Mouse (Mus musculus): ENCODE results near the gene Ankdd1a.

Ankdd1a gene

DNA sequence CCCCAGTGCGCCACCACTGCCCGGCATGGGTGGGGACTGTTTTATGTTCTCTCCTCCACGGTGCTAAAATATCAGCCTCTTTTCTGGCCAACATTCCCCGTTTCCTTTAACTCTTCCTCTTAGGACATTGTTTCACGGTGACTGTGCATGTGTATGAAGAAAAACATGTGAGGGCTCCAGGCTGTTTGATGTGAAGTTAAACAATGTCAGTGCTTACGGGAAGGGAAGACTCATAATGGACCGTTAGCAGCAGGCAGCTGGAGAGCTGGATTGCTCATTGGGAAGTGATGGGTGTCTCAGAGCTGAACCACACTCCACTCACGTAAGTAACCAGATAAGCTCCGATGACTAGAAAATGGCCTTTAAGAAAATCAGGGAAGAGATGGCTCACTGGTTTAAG, 19.7 kb upstream of the Ankdd1a start:
- Histone ChIP-seq H3K27me3 (ENCODE audit: insufficient read depth, low read length) (0 out of 2 replicates have a peak, but pooled peaks cover 2% of the 10 kb centered on the region), H3K4me1 (replicated peaks; ENCODE audit: low read depth, low read length) (peaks cover 7% of the 10 kb centered on the region; the same call in 1 of the 2 replicates), H3K9me3 (ENCODE audit: low read length) (no peaks in the 10 kb centered on the region), H3K4me3 (replicated peaks; ENCODE audit: low read length) (no peak overlapping the region), H3K36me3 (ENCODE audit: insufficient read depth, low read length) (no peaks in the 10 kb centered on the region)
- TF ChIP-seq POU5F1 (IDR thresholded peaks at IDR 0.05; ENCODE audit: borderline replicate concordance, low read length): no peak
- TF ChIP-seq CTCF (conservative IDR thresholded peaks at IDR 0.05; ENCODE audit: low read length): no peak
- TF ChIP-seq NANOG (IDR thresholded peaks at IDR 0.05; ENCODE audit: borderline replicate concordance, low read length): no peak

DNA sequence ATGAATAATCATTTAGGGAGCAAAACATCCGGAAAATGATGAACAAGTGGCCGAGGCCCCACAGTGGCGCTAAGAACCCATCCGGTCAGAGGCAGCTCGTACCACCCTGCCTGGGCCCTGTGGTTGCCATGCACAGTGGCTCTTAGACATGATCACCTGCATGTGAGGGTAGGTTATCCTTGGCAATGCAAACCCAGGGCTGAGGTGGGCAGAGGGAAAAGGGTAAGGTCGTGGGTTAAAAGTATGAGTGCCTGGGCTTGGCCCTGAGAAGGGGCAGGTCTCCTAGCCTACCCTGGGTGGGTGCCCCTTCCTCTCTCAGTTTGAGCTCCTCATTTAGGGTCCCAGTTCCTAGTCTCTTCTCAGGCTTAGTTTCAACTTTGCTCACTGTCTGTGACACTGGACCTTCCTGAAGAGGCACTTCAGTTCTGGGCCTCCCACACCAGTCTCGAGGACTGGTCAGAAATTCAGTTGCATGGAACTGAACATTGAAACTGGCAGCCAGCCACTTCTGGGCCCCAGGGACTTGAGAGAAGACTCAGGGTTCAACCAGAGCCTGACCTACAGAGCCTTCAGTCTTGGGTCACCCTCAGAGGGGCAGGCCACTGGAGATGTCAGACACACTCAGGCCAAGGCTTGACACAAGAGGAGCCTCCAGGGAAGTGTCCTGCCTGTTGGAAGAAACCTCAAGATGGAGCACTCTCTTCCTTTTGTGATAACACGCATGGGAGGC, 18.1 kb upstream of the Ankdd1a start:
- Histone ChIP-seq H3K27me3 (ENCODE audit: insufficient read depth, low read length) (0 out of 2 replicates have a peak, but pooled peaks cover 2% of the 10 kb centered on the region), H3K36me3 (ENCODE audit: insufficient read depth, low read length) (no peaks in the 10 kb centered on the region), H3K4me3 (replicated peaks; ENCODE audit: low read length) (no peak overlapping the region), H3K4me1 (replicated peaks; ENCODE audit: low read depth, low read length) (peaks cover 7% of the 10 kb centered on the region; the same call in 1 of the 2 replicates), H3K9me3 (ENCODE audit: low read length) (no peaks in the 10 kb centered on the region)
- no peak for TF ChIP-seq POU5F1 (IDR thresholded peaks at IDR 0.05; ENCODE audit: borderline replicate concordance, low read length)
- no peak for TF ChIP-seq CTCF (conservative IDR thresholded peaks at IDR 0.05; ENCODE audit: low read length)

DNA sequence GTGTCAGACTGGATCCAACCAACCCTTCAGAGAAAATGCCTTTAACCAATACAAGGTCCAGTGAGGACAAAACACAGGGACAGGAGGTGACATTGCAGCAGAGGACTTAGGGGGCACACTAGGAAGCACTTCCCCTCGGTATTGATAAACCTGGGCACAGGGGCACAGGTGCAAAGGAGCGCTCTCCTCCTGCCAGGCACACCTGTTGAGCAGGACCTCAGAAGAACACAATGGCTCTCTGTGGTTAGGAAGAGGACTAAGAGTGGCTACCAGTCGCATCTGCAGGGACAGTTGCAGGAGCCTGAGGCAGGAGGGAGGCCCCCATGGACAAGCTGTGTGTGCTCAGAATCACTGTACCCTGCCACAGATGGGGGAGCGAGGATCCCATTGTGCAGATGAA, 16.5 kb upstream of the Ankdd1a start:
- Histone ChIP-seq H3K9me3 (ENCODE audit: low read length) (no peaks in the 10 kb centered on the region), H3K4me1 (replicated peaks; ENCODE audit: low read depth, low read length) (peaks cover 7% of the 10 kb centered on the region; the same call in 1 of the 2 replicates), H3K27me3 (ENCODE audit: insufficient read depth, low read length) (0 out of 2 replicates have a peak, but pooled peaks cover 2% of the 10 kb centered on the region), H3K36me3 (ENCODE audit: insufficient read depth, low read length) (no peaks in the 10 kb centered on the region), H3K4me3 (replicated peaks; ENCODE audit: low read length) (no peak overlapping the region)
- TF ChIP-seq NANOG (IDR thresholded peaks at IDR 0.05; ENCODE audit: borderline replicate concordance, low read length) (no peak), POU5F1 (IDR thresholded peaks at IDR 0.05; ENCODE audit: borderline replicate concordance, low read length) (no peak), CTCF (conservative IDR thresholded peaks at IDR 0.05; ENCODE audit: low read length) (no peak)

DNA sequence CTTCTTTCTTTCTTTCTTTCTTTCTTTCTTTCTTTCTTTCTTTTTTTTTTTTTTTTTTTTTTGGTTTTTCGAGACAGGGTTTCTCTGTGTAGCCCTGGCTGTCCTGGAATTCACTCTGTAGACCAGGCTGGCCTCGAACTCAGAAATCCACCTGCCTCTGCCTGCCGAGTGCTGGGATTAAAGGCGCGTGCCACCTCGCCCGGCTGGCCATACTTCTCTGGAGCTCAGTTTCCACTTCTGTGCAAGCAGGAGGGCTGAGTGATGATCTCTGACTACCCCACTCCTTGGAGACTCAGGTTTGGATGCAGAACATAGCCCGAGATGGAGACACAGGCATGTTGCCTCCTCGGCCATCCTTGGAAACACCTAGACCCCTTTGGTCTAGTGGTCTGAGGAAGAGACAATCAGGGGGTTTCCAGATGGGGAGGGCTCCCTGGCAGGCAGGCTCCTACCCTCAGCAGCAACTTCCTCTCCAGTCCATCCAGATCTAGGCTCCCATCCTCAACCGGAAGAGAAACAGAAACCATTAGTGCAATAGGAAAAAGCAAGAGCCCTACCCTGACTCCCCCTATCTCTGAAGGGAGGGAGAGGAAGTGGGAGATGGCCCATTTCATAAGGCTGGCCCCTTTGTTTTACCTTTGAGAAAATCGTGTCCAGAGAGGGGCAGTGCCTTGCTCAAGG, 15.9 kb upstream of the Ankdd1a start:
- Histone ChIP-seq H3K27me3 (ENCODE audit: insufficient read depth, low read length) (0 out of 2 replicates have a peak, but pooled peaks cover 2% of the 10 kb centered on the region), H3K4me3 (replicated peaks; ENCODE audit: low read length) (no peak overlapping the region), H3K36me3 (ENCODE audit: insufficient read depth, low read length) (no peaks in the 10 kb centered on the region), H3K9me3 (ENCODE audit: low read length) (no peaks in the 10 kb centered on the region), H3K4me1 (replicated peaks; ENCODE audit: low read depth, low read length) (peaks cover 7% of the 10 kb centered on the region; the same call in 1 of the 2 replicates)
- no peak for TF ChIP-seq NANOG (IDR thresholded peaks at IDR 0.05; ENCODE audit: borderline replicate concordance, low read length)
- no peak for TF ChIP-seq CTCF (conservative IDR thresholded peaks at IDR 0.05; ENCODE audit: low read length)
- no peak for TF ChIP-seq POU5F1 (IDR thresholded peaks at IDR 0.05; ENCODE audit: borderline replicate concordance, low read length)

DNA sequence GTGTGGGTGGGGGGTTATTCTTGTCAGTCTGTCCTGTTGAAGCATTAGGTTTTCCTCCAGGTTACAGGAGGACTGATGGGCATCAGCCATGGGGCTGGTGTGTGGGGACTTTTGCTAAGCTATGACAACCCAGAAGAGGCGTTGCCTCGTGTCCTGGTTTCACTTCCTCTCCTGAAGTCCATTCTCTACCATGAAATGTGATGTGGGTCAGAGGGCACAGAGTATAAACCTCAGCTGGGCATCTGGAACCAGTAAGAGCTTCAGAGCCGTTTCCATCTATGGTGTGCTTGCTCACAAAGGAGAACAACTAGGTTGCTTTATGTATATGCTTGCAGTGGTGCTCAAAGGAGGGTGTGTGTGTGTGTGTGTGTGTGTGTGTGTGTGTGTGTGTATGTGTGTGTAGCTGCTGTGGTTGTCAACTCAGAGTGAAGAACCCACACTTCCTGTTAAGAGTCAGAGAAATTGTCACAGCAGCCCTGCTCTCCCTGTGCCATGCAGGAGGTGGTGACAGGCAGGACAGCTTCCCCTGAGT, 15.3 kb upstream of the Ankdd1a start:
- H3K4me1 ChIP-seq (replicated peaks; ENCODE audit: low read depth, low read length): peaks cover 7% of the 10 kb centered on the region; the same call in 1 of the 2 replicates
- no peak overlapping the region for H3K4me3 ChIP-seq (replicated peaks; ENCODE audit: low read length)
- no peak for TF ChIP-seq NANOG (IDR thresholded peaks at IDR 0.05; ENCODE audit: borderline replicate concordance, low read length)
- no peak for TF ChIP-seq POU5F1 (IDR thresholded peaks at IDR 0.05; ENCODE audit: borderline replicate concordance, low read length)
- TF ChIP-seq CTCF (conservative IDR thresholded peaks at IDR 0.05; ENCODE audit: low read length): no peak

DNA sequence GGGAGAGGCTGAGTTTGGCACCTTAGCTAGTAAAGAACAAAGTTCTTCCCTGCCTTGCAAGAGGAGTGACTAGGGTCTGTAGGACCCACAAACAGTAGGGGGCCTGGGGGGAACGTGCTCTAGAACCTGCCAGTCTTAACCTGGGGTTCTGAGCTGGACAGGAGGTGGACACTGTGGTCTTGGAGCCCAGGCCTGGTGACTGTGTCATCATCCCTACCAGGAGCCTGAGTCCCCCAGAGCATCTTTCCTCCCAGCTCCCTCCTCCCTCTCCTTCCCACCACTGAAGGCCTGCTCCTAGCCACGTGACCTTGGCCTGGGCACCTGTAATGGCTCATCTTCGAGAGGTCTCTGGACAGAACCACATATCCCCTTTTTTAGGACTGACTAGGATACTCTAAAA, 14.1 kb upstream of the Ankdd1a start:
- TF ChIP-seq POU5F1 (IDR thresholded peaks at IDR 0.05; ENCODE audit: borderline replicate concordance, low read length): no peak
- no peak for TF ChIP-seq NANOG (IDR thresholded peaks at IDR 0.05; ENCODE audit: borderline replicate concordance, low read length)
- no peak for TF ChIP-seq CTCF (conservative IDR thresholded peaks at IDR 0.05; ENCODE audit: low read length)
- no peak overlapping the region for H3K4me3 ChIP-seq (replicated peaks; ENCODE audit: low read length)
- no peaks in the 10 kb centered on the region for H3K9me3 ChIP-seq (ENCODE audit: low read length)
- no peaks in the 10 kb centered on the region for H3K4me1 ChIP-seq (replicated peaks; ENCODE audit: low read depth, low read length)
- 0 out of 2 replicates have a peak, but pooled peaks cover 2% of the 10 kb centered on the region for H3K27me3 ChIP-seq (ENCODE audit: insufficient read depth, low read length)
- H3K36me3 ChIP-seq (ENCODE audit: insufficient read depth, low read length): no peaks in the 10 kb centered on the region

More for the DNA sequence above, 15.3 kb upstream of the Ankdd1a start:
- Histone ChIP-seq H3K36me3 (ENCODE audit: insufficient read depth, low read length) (no peaks in the 10 kb centered on the region), H3K27me3 (ENCODE audit: insufficient read depth, low read length) (0 out of 2 replicates have a peak, but pooled peaks cover 2% of the 10 kb centered on the region), H3K9me3 (ENCODE audit: low read length) (no peaks in the 10 kb centered on the region)

DNA sequence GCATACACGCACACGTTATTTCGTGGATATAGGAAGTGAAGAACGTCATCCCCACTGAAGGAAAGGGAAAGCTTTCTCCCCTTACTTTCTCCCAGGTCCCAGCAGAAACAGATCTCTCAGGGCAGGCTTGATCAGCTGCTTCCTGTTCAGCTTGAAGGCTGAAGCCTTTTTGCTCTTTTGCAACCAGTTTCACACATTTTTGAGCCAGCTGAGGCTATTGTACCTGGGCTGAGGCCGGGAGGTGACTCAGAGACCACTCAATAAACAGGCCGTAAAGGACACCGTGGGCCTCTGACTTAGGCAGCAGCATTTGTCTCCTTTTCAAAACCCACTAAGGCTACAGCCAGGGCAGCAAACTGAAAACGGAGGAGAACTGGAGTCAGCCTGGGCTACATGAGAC, 13.0 kb upstream of the Ankdd1a start:
- Histone ChIP-seq H3K27me3 (ENCODE audit: insufficient read depth, low read length) (0 out of 2 replicates have a peak, but pooled peaks cover 2% of the 10 kb centered on the region), H3K36me3 (ENCODE audit: insufficient read depth, low read length) (no peaks in the 10 kb centered on the region), H3K9me3 (ENCODE audit: low read length) (no peaks in the 10 kb centered on the region), H3K4me1 (replicated peaks; ENCODE audit: low read depth, low read length) (peaks cover 6% of the 10 kb centered on the region; the same call in 1 of the 2 replicates), H3K4me3 (replicated peaks; ENCODE audit: low read length) (no peak overlapping the region)
- TF ChIP-seq POU5F1 (IDR thresholded peaks at IDR 0.05; ENCODE audit: borderline replicate concordance, low read length) (no peak), NANOG (IDR thresholded peaks at IDR 0.05; ENCODE audit: borderline replicate concordance, low read length) (no peak), CTCF (conservative IDR thresholded peaks at IDR 0.05; ENCODE audit: low read length) (no peak)

DNA sequence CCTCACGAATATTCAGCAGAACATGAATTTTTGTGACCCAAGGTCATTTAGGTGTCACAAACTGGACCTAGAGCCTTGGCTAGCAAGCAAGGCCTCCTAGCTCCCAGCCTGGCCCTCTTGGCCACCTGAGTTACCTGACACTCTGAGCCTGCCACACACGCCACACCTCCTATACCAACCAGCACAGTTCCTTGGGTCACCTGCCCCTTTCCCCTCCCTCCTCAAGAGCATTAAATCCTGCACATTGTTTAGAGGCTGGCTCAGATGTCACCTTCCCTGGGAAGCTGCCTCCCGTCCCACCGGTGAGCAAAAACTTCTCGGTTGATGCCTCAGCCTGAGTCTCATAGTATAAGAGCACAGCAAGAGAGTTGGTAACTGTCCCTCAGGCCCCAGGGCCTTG, 11.3 kb upstream of the Ankdd1a start:
- Histone ChIP-seq H3K4me1 (replicated peaks; ENCODE audit: low read depth, low read length) (peaks cover 13% of the 10 kb centered on the region; the same call in 1 of the 2 replicates), H3K36me3 (ENCODE audit: insufficient read depth, low read length) (no peaks in the 10 kb centered on the region), H3K4me3 (replicated peaks; ENCODE audit: low read length) (no peak overlapping the region), H3K27me3 (ENCODE audit: insufficient read depth, low read length) (0 out of 2 replicates have a peak, but pooled peaks cover 1% of the 10 kb centered on the region), H3K9me3 (ENCODE audit: low read length) (no peaks in the 10 kb centered on the region)
- TF ChIP-seq POU5F1 (IDR thresholded peaks at IDR 0.05; ENCODE audit: borderline replicate concordance, low read length): no peak
- TF ChIP-seq CTCF (conservative IDR thresholded peaks at IDR 0.05; ENCODE audit: low read length): no peak
- no peak for TF ChIP-seq NANOG (IDR thresholded peaks at IDR 0.05; ENCODE audit: borderline replicate concordance, low read length)
